Mouse (Mus musculus) spleen, adult 10 weeks (tissue): Measurements from ENCODE around the gene Col1a2. TPM values are rescaled to one million over a fixed set of nuclear protein-coding genes. Genes with fewer than 3 reads are reported as not detected.

ENCODE experiments used
- polyA plus RNA-seq: library from polyadenylated mRNA; stranded (reverse); fragments of 350-450 nt; fragmentation: Illumina TruSeq; extraction: RNeasy Lipid Tissue Mini Kit (QIAGEN cat#74804); gene quantifications from one replicate; pipeline ENCODE4 v1.2.3, GENCODE M21; 2015; ENCODE audit warnings: low replicate concordance; ENCODE audit not compliant: insufficient read depth

Col1a2 gene
- polyA plus RNA-seq: 46.4 TPM

GRCm38 (mm10) chr6:4504603-4505131 lies at the start of gene Col1a2:
Gene Col1a2 (plus strand): TSS chr6:4504814.

Other genes starting within 250 kb of the Col1a2 start
- gene Casd1, start 96.0 kb downstream of the Col1a2 start, polyA plus RNA-seq: 48.9 TPM
- gene Sgce, start 242.4 kb downstream of the Col1a2 start, polyA plus RNA-seq: 16.6 TPM
- 0.91 TPM for gene Peg10, start 242.5 kb downstream of the Col1a2 start, polyA plus RNA-seq